Mouse (Mus musculus): ENCODE data around the gene Rbm44. TPM values are rescaled to one million over a fixed set of nuclear protein-coding genes. Genes with fewer than 3 reads are reported as not detected.

Rbm44 gene
- total and polyA plus RNA-seq, 3 experiments, result not detected

DNA sequence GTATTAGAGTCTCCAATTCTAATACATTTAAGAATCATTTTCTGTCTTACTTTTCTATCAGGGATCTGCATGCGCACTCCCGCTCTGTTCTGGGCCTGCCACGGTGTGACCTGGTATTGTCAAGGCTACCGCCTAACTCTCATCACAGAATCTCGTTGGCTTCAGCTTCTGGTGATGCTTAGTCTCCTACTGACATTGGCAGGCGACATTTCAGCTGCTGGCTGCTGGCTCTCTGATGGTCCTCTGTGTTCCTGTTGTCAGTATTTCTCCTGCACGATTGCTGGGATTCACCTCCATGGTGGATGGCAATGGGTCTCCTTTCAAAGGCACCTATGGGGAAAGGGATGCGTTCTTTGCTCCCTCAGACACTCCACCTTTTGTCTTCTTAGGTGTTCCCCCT is 61.4 kb downstream of the Rbm44 start:
- TF ChIP-seq SIN3A (IDR thresholded peaks at IDR 0.05; ENCODE audit: low read length) (no peak), NRF1 (IDR thresholded peaks at IDR 0.05; ENCODE audit: insufficient read depth, low read depth, low read length, poor library complexity, severe bottlenecking) (no peak), RAD21 (IDR thresholded peaks at IDR 0.05; ENCODE audit: low read depth, low read length) (no peak), POLR2AphosphoS2 (IDR thresholded peaks at IDR 0.05; ENCODE audit: low read length) (no peak), USF1 (IDR thresholded peaks at IDR 0.05; ENCODE audit: low read depth, low read length) (no peak), MEF2A (IDR thresholded peaks at IDR 0.05; ENCODE audit: extremely low read depth, insufficient replicate concordance, low read depth, low read length, poor library complexity, severe bottlenecking) (no peak), POLR2A (IDR thresholded peaks at IDR 0.05; ENCODE audit: control insufficient read depth in 1 of 2, insufficient read depth in 1 of 2, low read depth in 1 of 2, low read length in 2 of 2, poor library complexity in 1 of 2) (no peak), ZNF384 (IDR thresholded peaks at IDR 0.05; ENCODE audit: low read depth, low read length) (no peak), TBP (IDR thresholded peaks at IDR 0.05; ENCODE audit: low read depth, low read length) (no peak), EP300 (IDR thresholded peaks at IDR 0.05; ENCODE audit: low read depth in 1 of 2, low read length in 2 of 2) (no peak)
- Histone ChIP-seq H3K9me3 (replicated peaks; ENCODE audit: insufficient read depth, low read length) (no peaks in the 10 kb centered on the region), H3K27ac (ENCODE audit: control insufficient read depth, low read depth, low read length) (no peak overlapping the region), H3K79me2 (ENCODE audit: control insufficient read depth, insufficient read depth, low read length, poor library complexity) (no peaks in the 10 kb centered on the region), H3K9ac (ENCODE audit: control insufficient read depth, low read depth, low read length, poor library complexity, severe bottlenecking) (no peak overlapping the region), H3K4me3 (ENCODE audit: control insufficient read depth in 1 of 2, insufficient read depth in 1 of 2, low read depth in 2 of 2, low read length in 2 of 2) (no peak overlapping the region), H3K27me3 (ENCODE audit: control insufficient read depth in 1 of 2, insufficient read depth in 2 of 2, low read length in 2 of 2) (no peaks in the 10 kb centered on the region), H3K36me3 (ENCODE audit: control insufficient read depth in 1 of 2, insufficient read depth in 2 of 2, low read length in 2 of 2) (no peaks in the 10 kb centered on the region), H3K4me1 (ENCODE audit: control insufficient read depth in 1 of 2, insufficient read depth in 2 of 2, low read length in 2 of 2) (no peaks in the 10 kb centered on the region)
- DNase-seq (ENCODE audit: low read depth, low spot score), result no peak

DNA sequence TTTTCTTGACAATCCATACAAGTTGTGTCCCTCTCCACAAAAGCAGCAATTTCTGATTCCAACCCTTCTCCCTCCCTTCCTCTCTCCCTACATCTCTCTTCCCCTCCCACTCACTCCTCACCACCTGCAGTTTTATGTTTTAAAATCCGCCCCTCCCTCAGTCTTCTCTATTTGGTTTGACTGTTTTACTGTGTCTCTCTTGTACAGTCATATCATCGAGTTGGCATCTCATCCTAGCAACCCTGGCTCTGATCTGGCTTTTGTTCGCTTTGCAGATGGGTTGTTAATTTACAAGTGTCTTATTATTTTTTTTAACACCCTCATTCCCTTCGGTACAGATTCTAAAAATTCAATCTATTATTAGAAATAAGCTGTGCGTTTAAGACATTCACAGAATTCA is 62.0 kb downstream of the Rbm44 start:
- Histone ChIP-seq H3K9me3 (replicated peaks; ENCODE audit: insufficient read depth, low read length) (no peaks in the 10 kb centered on the region), H3K27me3 (ENCODE audit: control insufficient read depth in 1 of 2, insufficient read depth in 2 of 2, low read length in 2 of 2) (no peaks in the 10 kb centered on the region), H3K79me2 (ENCODE audit: control insufficient read depth, insufficient read depth, low read length, poor library complexity) (no peaks in the 10 kb centered on the region), H3K4me1 (ENCODE audit: control insufficient read depth in 1 of 2, insufficient read depth in 2 of 2, low read length in 2 of 2) (0 out of 4 replicates have a peak, but pooled peaks cover 0 to 3% of the 10 kb centered on the region in 2 experiments), H3K4me3 (ENCODE audit: control insufficient read depth in 1 of 2, insufficient read depth in 1 of 2, low read depth in 2 of 2, low read length in 2 of 2) (no peak overlapping the region), H3K27ac (ENCODE audit: control insufficient read depth, low read depth, low read length) (no peak overlapping the region), H3K9ac (ENCODE audit: control insufficient read depth, low read depth, low read length, poor library complexity, severe bottlenecking) (no peak overlapping the region), H3K36me3 (ENCODE audit: control insufficient read depth in 1 of 2, insufficient read depth in 2 of 2, low read length in 2 of 2) (no peaks in the 10 kb centered on the region)
- no peak for TF ChIP-seq RCOR1 (IDR thresholded peaks at IDR 0.05; ENCODE audit: low read depth, low read length)
- no peak for DNase-seq (ENCODE audit: low read depth, low spot score)

- Histone ChIP-seq H3K9me3 (replicated peaks; ENCODE audit: insufficient read depth, low read length) (no peaks in the 10 kb centered on the region), H3K27ac (ENCODE audit: control insufficient read depth, low read depth, low read length) (no peak overlapping the region), H3K4me3 (ENCODE audit: control insufficient read depth in 1 of 2, insufficient read depth in 1 of 2, low read depth in 2 of 2, low read length in 2 of 2) (no peak overlapping the region), H3K27me3 (ENCODE audit: control insufficient read depth in 1 of 2, insufficient read depth in 2 of 2, low read length in 2 of 2) (no peaks in the 10 kb centered on the region), H3K9ac (ENCODE audit: control insufficient read depth, low read depth, low read length, poor library complexity, severe bottlenecking) (no peak overlapping the region), H3K4me1 (ENCODE audit: control insufficient read depth in 1 of 2, insufficient read depth in 2 of 2, low read length in 2 of 2) (0 out of 4 replicates have a peak, but pooled peaks cover 0 to 5% of the 10 kb centered on the region in 2 experiments), H3K79me2 (ENCODE audit: control insufficient read depth, insufficient read depth, low read length, poor library complexity) (no peaks in the 10 kb centered on the region), H3K36me3 (ENCODE audit: control insufficient read depth in 1 of 2, insufficient read depth in 2 of 2, low read length in 2 of 2) (no peaks in the 10 kb centered on the region)
- TF ChIP-seq NRF1 (IDR thresholded peaks at IDR 0.05; ENCODE audit: insufficient read depth, low read depth, low read length, poor library complexity, severe bottlenecking), result no peak
- TF ChIP-seq USF1 (IDR thresholded peaks at IDR 0.05; ENCODE audit: low read depth, low read length), result no peak
- no peak for TF ChIP-seq E2F4 (IDR thresholded peaks at IDR 0.05; ENCODE audit: borderline replicate concordance, low read depth, low read length)
- TF ChIP-seq MAFK (IDR thresholded peaks at IDR 0.05; ENCODE audit: borderline replicate concordance, low read depth, low read length), result no peak
- TF ChIP-seq TBP (IDR thresholded peaks at IDR 0.05; ENCODE audit: low read depth, low read length), result no peak
- no peak for TF ChIP-seq SMC3 (IDR thresholded peaks at IDR 0.05; ENCODE audit: low read depth, low read length)
- TF ChIP-seq ZKSCAN1 (IDR thresholded peaks at IDR 0.05; ENCODE audit: low read depth, low read length), result no peak
- no peak for TF ChIP-seq RAD21 (IDR thresholded peaks at IDR 0.05; ENCODE audit: low read depth, low read length)
- no peak for TF ChIP-seq MYC (IDR thresholded peaks at IDR 0.05; ENCODE audit: low read depth, low read length)
- no peak for TF ChIP-seq GABPA (IDR thresholded peaks at IDR 0.05; ENCODE audit: low read depth, low read length)
- no peak for DNase-seq (ENCODE audit: low read depth, low spot score)
These were observed 62.6 kb downstream of the Rbm44 start for GRCm38 (mm10) chr1:91207334-91208074.
